Mouse (Mus musculus) bone marrow, adult 2 months (tissue): Measurements from ENCODE around the gene A030005K14Rik.

Source experiments
- CTCF ChIP-seq: fragments of 200-500 bp; IDR thresholded peaks from 2 replicates; pipeline ENCODE4 v1.5.1; 2011; ENCODE audit warnings: low read length, control low read depth; ENCODE audit not compliant: control insufficient read depth, insufficient read depth
- POLR2A ChIP-seq: fragments of 200-500 bp; IDR thresholded peaks from 2 replicates; pipeline ENCODE4 v1.6.1; 2011; ENCODE audit warnings: low read depth, mild to moderate bottlenecking, control low read depth, low read length, borderline replicate concordance; ENCODE audit not compliant: control insufficient read depth

GRCm38 (mm10) chr1:83099580-83100137 is 40.5 kb upstream of the A030005K14Rik start:
- TF ChIP-seq CTCF (no peak), POLR2A (no peak)
